Mouse (Mus musculus): ENCODE measurements around the gene Tmem135. TPM values are rescaled to one million over a fixed set of nuclear protein-coding genes. Genes with fewer than 3 reads are reported as not detected.

Tmem135 gene
- total RNA-seq, 2 experiments from 2014 or later: 42.5 to 49.6 TPM

DNA sequence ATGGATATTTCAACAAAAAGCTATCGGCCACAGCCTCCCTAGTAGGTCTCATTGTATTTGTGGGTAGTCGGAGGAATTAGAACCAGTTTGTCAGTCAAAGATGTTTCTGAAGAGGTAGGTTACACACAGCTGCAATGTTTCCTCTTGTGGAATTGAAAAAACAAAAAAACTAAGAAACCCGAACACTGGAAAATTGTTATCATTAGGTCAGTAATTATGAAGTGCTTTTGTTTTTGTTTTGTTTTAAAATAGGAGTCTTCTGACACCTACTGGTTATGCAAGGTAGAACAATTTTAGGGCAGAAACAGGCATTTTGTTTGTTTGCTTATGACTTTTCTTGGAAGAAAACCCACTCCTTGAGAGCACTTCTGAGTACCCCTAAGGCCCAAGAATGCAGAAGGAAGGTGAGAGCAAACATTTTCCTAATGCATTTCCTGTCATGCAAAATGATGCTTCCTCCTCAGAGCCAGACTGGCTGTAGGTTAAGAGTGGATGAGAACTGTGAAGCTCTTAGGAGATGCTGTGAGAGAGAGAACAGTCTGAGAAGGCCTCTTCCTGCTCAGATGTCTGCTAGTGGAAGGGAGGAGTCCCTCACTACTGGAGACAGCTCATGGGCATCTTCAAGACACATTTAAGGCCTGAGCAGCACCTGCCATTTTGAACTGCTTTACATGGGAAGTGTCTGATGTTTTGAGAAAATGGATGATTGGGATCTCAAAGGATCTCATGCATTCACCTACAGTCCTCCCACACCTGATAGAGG is 15.1 kb upstream of the Tmem135 start:
- DNase-seq (ENCODE audit: low spot score): no peak
- intact Hi-C loops (cut with DNase I): loop anchor here (1.0 to 2.0 kb wide), 2 partner anchors 251 to 332 kb away; no protein-coding TSS in a partner anchor

DNA sequence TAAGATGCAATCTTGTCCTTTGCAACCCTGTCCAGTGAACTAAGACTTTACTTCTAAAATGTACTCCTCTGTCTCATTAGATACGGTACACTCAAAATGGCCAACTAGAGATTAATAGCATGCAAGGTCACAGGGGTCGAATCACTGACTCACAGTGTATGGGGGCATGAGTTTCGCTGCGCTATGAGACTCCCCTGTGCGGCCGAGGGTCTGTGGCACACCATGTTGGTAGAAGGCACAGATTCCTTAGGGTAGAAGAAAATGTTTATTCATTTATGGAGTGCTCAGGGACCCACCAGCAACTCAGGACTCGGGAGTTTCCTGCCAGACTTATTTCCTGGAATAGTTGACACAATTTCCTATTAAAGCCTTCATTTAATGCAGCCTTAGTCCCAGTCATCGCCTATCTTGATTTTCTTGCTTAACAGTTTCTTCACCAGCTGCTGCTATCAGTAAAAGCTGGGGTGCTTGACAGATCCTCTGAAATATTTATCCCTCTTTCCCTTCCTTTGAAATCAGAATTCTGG is 14.2 kb upstream of the Tmem135 start:
- DNase-seq (ENCODE audit: low spot score): no peak
- intact Hi-C loops (cut with DNase I): loop anchor here (2.0 kb wide), 1 partner anchor 331 kb away; no protein-coding TSS in a partner anchor

DNA sequence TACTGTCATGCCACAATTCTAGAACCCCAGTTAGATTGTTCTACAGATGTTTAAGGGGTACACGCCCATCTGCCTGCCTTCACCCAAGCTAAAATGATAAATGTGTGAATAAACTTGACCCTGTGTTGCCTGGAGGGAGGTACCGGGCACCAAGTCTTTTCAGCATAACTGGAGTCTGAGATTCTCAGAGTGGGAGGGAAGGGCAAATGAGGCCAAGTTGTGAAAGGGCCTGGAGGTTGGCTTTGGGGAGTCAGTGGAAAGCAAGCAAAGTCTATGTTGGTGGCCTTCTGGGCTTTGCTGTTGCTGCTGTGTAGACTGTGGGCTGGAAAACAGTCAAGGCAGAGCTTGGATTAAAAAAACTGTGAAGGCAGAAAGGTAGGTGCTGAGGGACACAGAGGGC is 13.7 kb upstream of the Tmem135 start:
- no peak for DNase-seq (ENCODE audit: low spot score)
- intact Hi-C loops (cut with DNase I): loop anchor here (2.0 kb wide), 1 partner anchor 331 kb away; no protein-coding TSS in a partner anchor

DNA sequence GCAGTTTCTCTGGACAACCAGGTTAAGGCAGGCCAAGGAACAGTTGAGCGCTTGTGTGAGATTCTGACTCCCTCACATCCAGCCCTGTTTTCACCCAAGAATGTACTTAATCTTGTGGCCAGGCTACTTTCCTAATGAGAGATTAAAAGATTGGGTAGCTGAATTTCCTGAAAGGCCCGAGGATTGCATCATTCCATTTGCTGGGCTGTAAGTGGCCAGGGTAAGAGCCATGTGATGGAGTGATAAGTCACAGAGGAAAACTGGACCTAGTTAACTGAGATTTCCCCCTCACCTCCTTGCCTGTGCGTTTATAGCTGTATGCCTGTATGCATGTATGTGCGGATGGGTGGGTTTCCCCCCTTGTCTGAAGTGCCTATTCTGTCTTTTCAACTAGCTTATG is 12.0 kb upstream of the Tmem135 start:
- no peak for DNase-seq (ENCODE audit: low spot score)
- intact Hi-C loops (cut with DNase I): no loop called here

DNA sequence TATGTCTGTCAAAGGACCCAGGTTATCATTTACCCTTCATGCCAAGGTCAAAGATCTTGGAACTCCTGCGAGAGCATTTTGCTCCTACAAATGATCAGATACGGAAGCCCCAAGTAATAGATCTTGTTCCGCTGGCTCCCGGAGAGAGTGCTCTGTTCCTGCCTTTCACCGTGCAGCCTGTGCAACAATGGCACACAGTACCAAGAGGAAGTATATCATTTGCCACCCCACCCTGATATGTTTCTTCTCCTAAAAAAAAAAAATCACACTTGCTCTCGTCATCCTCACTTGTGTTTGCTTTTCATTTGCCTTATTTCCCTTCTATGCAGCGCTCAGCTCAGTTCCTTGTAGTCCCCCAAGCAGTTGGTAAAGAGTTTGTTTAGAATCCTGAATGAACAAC is 8.1 kb upstream of the Tmem135 start:
- DNase-seq (ENCODE audit: low spot score): no peak
- intact Hi-C loops (cut with DNase I): loop anchor here (5.0 kb wide), 1 partner anchor 145 kb away; no protein-coding TSS in a partner anchor

DNA sequence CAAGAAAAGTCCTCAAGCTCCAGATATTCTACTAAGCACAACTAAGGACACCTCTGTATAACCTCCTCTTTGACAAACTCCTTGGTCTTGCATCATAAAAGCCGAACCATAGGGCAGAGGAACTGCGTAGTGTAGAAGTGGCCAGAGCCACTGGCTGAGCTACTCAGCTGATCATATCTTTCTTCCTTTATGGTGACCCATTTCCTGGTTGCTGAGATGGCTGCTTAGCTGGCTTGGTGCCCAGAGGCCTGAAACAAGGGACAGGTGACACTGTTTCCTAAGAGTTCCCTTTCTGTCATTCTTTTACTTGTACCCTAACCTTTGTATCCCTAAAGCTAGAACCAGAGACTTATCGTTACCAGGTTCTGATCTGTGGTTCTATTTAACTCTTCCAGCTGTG is 7.3 kb upstream of the Tmem135 start:
- intact Hi-C loops (cut with DNase I): loop anchor here (5.0 kb wide), 1 partner anchor 144 kb away; no protein-coding TSS in a partner anchor
- no peak for DNase-seq (ENCODE audit: low spot score)

DNA sequence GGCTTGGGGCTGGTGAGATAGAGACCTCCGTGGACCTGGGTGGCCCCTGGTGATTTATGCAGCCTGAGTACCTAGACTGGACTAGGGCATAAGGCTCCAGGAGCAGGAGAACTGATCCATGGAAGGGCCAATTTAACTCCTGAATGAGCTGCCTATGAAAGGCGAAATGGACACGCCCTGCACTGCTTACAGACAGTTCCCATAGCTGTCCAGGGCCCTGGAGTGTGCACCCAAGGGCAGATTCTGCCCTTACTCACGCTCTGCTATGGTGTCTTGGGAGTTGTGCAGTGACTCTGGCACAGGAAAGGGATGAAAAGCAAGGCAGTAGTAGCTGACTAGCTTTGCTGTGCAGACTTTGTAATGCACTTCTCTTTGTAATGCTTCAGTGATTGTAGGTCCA is 6.3 kb upstream of the Tmem135 start:
- intact Hi-C loops (cut with DNase I): loop anchor here (5.0 kb wide), 1 partner anchor 143 kb away; no protein-coding TSS in a partner anchor
- DNase-seq (ENCODE audit: low spot score): no peak

DNA sequence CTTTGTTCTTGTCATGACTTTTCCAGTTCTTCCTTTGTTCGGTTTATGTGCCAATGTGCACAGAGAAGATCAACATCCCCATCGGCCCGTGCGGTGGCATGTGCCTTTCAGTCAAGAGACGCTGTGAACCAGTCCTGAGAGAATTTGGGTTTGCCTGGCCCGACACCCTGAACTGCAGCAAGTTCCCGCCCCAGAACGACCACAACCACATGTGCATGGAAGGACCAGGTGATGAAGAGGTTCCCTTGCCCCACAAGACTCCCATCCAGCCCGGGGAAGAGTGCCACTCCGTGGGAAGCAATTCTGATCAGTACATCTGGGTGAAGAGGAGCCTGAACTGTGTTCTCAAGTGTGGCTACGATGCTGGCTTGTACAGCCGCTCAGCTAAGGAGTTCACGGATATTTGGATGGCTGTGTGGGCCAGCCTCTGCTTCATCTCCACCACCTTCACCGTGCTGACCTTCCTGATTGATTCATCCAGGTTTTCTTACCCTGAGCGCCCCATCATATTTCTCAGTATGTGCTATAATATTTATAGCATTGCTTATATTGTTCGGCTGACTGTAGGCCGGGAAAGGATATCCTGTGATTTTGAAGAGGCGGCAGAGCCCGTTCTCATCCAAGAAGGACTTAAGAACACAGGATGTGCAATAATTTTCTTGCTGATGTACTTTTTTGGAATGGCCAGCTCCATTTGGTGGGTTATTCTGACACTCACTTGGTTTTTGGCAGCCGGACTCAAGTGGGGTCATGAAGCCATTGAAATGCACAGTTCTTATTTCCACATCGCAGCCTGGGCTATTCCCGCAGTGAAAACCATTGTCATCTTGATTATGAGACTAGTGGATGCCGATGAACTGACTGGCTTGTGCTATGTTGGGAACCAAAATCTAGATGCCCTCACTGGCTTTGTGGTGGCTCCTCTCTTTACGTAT is 3.3 kb upstream of the Tmem135 start:
- intact Hi-C loops (cut with DNase I): no loop called here

DNA sequence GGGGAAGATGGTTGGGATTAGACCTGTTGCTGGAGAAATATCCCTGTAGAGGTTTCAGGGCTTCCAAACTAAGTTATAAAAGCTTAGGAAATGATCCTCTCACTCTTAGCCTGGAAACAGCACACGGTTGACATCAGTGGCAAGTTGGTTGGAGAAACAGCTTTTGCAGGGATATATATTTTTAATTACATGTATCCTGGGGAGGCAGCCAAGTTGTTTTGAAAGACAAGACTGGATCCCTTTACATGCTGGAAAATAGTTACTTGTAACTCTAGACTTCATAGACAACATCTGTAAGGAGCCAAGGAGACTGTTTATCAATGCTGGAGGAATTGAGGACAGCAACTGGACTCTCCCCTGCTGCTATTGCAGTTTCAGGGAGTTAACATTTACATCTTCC is 2.0 kb upstream of the Tmem135 start:
- intact Hi-C loops (cut with DNase I): no loop called here
- no peak for DNase-seq (ENCODE audit: low spot score)

More for the DNA sequence above, 3.3 kb upstream of the Tmem135 start:
- DNase-seq (ENCODE audit: low spot score): no peak

DNA sequence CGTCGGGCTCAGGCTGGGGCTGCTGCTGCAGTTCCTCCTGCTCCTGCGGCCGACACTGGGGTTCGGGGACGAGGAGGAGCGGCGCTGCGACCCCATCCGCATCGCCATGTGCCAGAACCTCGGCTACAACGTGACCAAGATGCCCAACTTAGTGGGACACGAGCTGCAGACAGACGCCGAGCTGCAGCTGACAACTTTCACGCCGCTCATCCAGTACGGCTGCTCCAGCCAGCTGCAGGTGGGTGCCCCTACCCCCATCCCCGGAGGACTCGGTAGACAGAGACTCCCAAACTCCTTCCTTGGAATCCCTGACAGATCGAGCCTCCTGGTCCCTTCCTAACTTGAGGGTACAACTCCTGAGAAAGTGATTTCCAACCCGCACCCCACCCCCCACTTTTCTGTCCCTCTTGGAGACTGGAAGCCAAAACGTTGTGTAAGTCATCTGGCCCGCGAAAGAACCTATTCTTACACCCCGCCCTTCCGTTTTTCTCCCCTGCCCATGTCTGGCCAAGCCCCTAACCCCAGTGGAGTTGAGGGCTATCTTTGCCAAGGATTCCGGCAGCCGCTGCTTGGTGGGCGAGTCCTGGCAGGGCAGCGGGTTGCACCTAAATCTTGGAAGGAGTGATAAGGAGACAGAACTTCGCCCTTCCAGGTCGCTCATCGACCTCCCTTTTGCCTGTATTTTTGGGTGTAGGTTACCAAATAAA is 865 bp upstream of the Tmem135 start:
- intact Hi-C loops (cut with DNase I): no loop called here
- DNase-seq (ENCODE audit: low spot score): peak; percentile 74

DNA sequence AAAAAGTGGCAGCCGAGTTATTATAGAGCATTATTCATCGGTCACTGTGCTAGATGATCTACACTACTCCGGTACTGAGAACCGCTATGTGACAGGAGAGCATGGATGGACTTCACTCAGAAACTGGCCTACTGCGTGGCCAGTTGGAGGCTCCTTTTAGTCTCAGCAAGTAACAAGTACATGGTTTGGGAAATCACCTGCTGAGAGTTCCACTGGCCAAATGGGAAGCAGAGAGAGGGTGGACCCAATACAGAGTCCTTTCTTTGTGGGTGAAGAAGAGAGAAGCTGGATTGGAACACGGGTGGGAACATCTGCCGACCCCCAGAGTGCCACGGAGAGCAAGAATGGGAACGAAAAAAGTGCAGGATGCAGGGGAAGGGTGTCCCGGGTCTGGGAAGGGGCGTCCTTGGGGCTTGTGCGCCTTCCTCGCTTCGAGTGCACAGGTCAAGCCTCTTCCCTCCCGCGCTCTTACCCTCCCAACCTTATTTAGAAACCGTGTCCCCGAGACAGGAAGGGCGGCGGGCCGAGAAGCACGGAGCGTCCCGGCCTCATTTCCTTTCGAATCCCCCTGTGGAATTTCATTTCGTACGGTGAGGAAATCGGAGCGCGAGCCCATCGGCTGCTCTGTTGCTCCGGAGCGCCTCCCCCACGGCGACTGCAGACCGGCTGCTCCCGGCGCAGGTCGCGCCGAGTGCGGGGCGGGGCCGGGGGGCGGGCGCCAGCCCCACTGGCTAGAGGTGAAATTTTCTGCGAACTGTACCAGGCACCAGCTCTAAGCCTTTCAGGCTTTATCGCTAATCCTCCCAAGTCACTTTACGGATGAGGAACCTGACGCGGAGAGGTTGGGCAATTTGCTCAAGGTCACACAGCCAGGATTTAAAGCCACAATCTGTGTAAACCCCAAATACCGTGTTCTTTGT is 709 bp downstream of the Tmem135 start:
- peak; percentile 90 for DNase-seq (ENCODE audit: low spot score)
- intact Hi-C loops (cut with DNase I): no loop called here

DNA sequence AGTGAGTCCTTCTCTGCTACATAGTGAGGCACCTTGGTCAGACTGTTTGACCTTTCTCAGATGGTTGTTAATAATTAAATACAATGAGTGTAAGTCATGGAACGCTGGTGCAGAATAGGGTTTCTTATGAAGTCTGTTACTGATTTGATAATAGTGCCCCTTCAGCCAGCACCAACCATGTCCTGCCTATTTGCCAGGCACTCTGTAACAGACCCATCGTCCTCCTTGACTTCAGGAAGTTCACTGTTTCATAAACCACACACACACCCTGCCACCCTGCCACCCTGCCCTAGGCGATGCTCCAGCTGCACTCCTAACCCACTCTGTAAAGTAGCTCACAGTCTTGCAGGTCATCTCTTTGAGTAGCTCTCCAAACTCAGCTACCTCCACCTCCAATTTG is 2.1 kb downstream of the Tmem135 start:
- intact Hi-C loops (cut with DNase I): no loop called here
- DNase-seq (ENCODE audit: low spot score): no peak

DNA sequence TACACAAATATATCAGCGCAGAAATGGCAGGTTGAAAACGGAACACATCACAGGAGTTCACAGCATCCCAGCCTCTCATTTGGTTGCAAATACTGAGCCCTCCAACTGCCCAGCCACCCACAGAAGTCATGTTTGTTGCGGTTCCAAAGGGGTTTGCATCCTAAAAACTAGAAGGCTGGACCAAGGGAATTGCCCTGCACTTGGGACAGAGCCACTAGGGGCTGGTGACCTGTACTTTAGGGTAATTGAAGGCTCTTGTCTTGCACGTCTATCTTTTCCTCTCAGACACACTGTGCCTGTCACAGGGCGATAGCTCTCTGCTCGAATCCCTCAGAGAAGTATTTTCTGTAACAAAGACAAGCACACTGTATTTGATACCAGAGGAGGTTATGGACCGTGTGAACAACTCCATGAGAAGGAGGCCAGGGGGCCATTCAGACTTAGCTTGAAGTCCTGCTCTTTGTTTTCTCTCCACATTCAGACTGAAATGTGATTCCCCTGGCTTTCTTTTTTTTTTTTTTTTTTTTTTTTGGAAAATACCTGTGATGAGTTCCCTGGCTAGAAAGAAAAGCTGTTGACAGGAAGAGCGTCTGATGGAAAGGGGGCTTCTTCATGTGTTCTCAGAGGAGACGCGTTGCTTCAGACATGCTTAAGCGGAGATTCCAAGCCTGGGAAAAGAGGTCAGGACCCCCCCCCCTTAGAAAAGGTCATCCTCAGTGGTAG is 2.7 kb downstream of the Tmem135 start:
- intact Hi-C loops (cut with DNase I): no loop called here
- no peak for DNase-seq (ENCODE audit: low spot score)

DNA sequence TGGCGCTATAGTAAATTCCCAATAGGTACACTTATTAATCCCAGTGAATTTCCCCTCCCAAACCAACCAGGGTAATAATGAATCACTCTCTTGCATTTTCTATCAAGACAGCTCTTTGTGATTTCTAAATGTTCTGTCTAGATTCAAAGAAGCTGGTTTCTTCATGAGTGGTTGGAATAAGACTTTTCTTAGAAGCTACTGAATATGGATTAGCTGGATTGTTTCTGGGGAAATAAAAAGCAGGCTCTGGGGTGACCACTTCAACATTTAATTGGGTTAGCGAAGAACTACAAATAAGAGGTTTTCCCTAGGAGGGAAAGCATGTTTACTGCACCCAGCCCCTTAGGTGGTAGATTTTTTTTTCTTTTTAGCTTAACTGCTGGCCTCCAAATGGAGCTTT is 3.3 kb downstream of the Tmem135 start:
- no peak for DNase-seq (ENCODE audit: low spot score)
- intact Hi-C loops (cut with DNase I): no loop called here

DNA sequence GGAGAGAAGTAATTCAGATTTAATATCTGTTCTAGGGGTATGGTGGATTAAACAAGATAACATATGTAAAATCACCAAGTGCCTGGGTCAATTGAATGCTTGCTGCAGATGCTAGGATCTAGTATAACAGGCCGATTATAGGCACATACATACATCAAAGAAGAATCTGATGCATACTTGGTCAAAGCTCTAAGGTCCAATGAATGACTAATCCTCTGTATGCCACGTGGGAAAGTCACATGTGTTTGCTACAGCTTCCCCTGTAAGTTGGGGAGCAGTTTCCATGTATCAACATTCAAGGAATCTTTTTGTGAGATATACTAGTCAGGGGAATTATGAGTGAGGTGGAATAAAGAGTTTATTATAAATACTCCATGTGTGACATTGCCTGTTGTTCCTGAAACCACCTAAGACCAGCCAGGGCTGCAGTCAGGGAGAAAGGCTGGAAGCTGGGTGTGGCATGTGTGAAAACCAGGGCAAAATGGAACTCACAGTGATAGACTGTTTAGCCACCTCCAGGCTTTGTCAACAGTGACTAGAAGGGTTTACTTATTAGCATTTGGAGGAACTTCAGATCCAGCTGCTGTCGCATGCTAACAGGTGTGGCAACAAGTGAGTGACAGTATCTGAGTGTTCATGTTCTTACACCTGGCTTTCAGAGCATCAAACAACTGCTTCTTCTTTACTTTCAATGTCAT is 6.0 kb downstream of the Tmem135 start:
- no peak for DNase-seq (ENCODE audit: low spot score)
- intact Hi-C loops (cut with DNase I): no loop called here

DNA sequence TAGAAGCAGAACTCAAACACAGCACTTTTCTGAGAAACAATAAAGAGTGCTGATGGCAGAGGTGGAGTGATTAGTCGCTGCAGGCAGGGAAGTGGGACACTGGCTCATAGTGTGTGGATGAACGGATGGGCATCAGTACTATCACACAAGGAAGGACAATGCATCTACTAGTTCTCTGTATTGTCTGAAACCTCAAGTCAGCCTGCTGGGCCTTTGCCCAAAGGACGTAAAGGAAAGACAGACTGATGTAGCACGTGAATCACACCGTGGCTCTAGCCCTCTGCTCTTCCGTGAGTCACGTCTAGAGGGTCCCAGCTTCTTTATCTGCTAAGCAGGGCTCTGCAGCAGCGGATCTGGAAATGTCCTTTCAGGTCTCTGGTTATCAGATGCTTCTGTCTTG is 7.6 kb downstream of the Tmem135 start:
- intact Hi-C loops (cut with DNase I): no loop called here
- DNase-seq (ENCODE audit: low spot score): no peak

DNA sequence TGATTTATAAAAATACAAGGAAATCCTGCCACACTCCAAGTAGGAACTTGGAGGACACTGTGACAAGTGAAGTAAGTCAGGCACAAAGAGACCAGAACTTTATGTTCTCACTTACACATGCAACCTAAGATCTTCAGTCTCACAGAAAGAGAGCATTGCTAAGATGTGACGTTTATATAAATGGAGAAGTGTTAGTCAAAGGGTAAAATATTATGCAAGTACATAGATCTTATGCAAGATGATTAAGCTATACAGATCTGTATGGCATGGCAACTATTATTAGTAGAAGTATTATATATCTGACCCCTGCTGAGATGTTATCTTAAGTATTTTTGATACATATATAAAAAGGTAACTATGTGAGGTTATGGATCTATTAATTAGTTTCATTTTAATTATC is 8.6 kb downstream of the Tmem135 start:
- intact Hi-C loops (cut with DNase I): no loop called here
- DNase-seq (ENCODE audit: low spot score): no peak

DNA sequence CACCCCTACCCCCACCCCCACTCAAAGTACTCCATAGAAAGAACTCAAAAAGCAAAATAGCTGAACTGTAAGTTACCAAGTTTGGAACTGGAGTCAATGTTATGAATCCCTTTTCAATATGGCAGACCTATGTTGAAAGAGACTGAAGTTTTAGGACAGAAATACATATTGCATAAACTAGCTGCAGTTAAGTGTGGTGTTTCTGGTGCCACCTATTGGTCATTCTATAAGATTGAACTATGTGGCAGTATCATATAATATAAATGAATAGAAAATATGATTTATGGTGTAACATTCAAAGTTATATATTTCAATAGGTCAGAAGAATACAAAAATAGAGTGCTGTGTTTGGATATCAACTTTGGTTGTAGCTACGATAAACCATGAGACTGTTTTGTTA is 11.2 kb downstream of the Tmem135 start:
- no peak for DNase-seq (ENCODE audit: low spot score)
- intact Hi-C loops (cut with DNase I): no loop called here

All from heart, postnatal 25 days (tissue).